Mouse (Mus musculus) kidney, embryonic 15.5 days (tissue): ENCODE measurements around the gene Nrg3. TPM values are rescaled to one million over a fixed set of nuclear protein-coding genes. Genes with fewer than 3 reads are reported as not detected.
"Not testable (repeated sequence)": the region's sequence is repeated elsewhere in the genome, so short reads cannot be mapped to it uniquely, and the experiment has no call there.

Experiments
- ATAC-seq: fragments of 200-750 bp; cut with Nextera tagmentation; replicated peaks from 2 replicates; pipeline ENCODE4 v1.8.0; 2017; ENCODE audit warnings: moderate TSS enrichment; ENCODE audit not compliant: low FRiP score
- H3K27ac ChIP-seq: fragments of 300-500 bp; sonication (generic); 2 replicates; pipeline ENCODE4 v1.5.1; 2015; ENCODE audit warnings: mild to moderate bottlenecking, inconsistent platforms
- H3K27me3 ChIP-seq: fragments of 300-500 bp; sonication (generic); 2 replicates; pipeline ENCODE4 v1.6.1; 2015; ENCODE audit warnings: inconsistent platforms
- H3K36me3 ChIP-seq: fragments of 300-500 bp; sonication (generic); 2 replicates; pipeline ENCODE4 v1.6.1; 2015; ENCODE audit warnings: inconsistent platforms
- H3K4me1 ChIP-seq: fragments of 300-500 bp; sonication (generic); 2 replicates; pipeline ENCODE4 v1.6.1; 2015; ENCODE audit warnings: inconsistent platforms
- H3K4me2 ChIP-seq: fragments of 300-500 bp; sonication (generic); 2 replicates; pipeline ENCODE4 v1.6.1; 2015; ENCODE audit warnings: moderate library complexity, mild to moderate bottlenecking, inconsistent platforms
- H3K4me3 ChIP-seq: fragments of 300-500 bp; sonication (generic); replicated peaks from 2 replicates; pipeline ENCODE4 v1.5.1; 2015; ENCODE audit warnings: mild to moderate bottlenecking, inconsistent platforms
- H3K9ac ChIP-seq: fragments of 300-500 bp; sonication (generic); 2 replicates; pipeline ENCODE4 v1.6.1; 2015; ENCODE audit warnings: mild to moderate bottlenecking, inconsistent platforms
- H3K9me3 ChIP-seq: fragments of 300-500 bp; sonication (generic); replicated peaks from 2 replicates; pipeline ENCODE4 v1.6.1; 2016; ENCODE audit warnings: inconsistent platforms
- WGBS: fragments of 180-500 bp; shearing (Covaris S2); methylation state at CpG from one replicate; pipeline ENCODE4 v1.1.7; 2015; ENCODE audit warnings: mixed read lengths; 5-methylcytosine and 5-hydroxymethylcytosine counted together
- polyA plus RNA-seq: library from polyadenylated mRNA; unstranded; fragments of >200 nt; fragmentation: Nextera tagmentation; extraction: Ambion mirVana; gene quantifications from 2 replicates; pipeline ENCODE4 v1.2.1, GENCODE M21; 2015

Gene Nrg3
- polyA plus RNA-seq, 1 experiment from 2014 or later = 1.00 TPM

DNA sequence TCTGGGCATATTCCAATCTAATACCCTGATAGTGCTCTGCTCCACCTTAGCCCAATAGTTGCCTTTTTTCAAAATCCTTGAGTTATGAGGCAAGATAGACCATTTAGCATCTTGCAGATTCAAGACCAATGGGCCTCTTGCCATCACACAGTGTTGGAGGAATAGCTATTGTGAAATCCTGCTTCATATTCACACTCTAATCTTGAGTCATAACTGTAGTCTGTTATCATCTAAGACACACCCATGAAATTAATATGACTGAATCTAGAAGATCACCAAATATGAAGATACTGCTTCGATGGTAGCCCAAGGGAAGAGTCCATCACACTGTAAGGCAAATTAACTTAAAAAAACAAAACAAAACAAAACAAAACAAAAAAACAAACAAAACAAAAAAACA is 937.7 kb downstream of the Nrg3 start:
- WGBS = 88% methylated on average over 1 of the region's 1 CpGs
- no peak for ATAC-seq
- Histone ChIP-seq H3K4me3 (no peak overlapping the region), H3K36me3 (no peaks in the 10 kb centered on the region), H3K27me3 (no peaks in the 10 kb centered on the region), H3K4me2 (no peak overlapping the region), H3K4me1 (no peaks in the 10 kb centered on the region), H3K27ac (no peak overlapping the region), H3K9me3 (no peaks in the 10 kb centered on the region), H3K9ac (no peak overlapping the region)

DNA sequence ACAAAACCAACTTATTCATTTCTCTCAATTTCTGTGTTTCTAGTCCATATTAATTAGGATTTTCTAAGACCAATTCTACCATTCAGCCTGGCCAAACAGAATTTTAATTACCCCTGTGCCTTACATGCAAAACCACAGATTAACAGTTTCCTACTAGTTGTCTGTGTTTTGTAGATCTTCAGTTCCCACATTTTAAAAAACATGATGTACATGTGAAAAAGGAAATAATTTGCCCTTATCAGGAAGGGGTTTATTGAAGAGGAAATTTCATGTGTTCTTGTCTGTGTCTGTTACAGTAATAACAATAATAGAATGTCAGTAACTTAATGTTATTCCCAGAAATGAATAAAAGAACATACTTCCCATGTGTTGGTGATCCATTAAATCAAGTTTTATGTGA is 939.4 kb downstream of the Nrg3 start:
- H3K9me3 ChIP-seq = no peaks in the 10 kb centered on the region
- no peak overlapping the region for H3K4me2 ChIP-seq
- H3K4me3 ChIP-seq = no peak overlapping the region
- ATAC-seq = no peak
- H3K27ac ChIP-seq = no peak overlapping the region
- H3K27me3 ChIP-seq = no peaks in the 10 kb centered on the region
- H3K9ac ChIP-seq = no peak overlapping the region
- H3K4me1 ChIP-seq = no peaks in the 10 kb centered on the region
- no peaks in the 10 kb centered on the region for H3K36me3 ChIP-seq

DNA sequence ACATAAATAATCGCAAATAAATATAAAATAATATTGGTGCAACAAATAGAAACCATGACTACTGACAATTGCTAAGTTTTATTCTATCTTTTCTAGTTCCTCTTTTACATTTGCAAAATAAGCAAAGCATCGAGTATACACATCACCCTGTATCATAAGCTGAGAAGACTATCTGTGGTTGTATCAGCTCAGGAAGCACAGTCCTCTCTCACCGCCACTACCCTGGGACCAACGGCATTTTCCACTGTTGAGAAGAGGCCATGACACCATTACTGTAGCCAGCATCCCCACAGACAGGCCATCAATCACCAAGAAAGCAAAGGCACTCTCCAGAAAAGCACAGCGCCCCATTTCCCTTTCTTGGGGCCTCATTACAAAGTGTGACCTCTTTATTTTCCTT is 956.7 kb downstream of the Nrg3 start:
- no peak overlapping the region for H3K4me3 ChIP-seq
- no peaks in the 10 kb centered on the region for H3K9me3 ChIP-seq
- no peak for ATAC-seq
- no peak overlapping the region for H3K4me2 ChIP-seq
- H3K4me1 ChIP-seq = no peaks in the 10 kb centered on the region
- no peaks in the 10 kb centered on the region for H3K36me3 ChIP-seq
- H3K27ac ChIP-seq = no peak overlapping the region
- no peaks in the 10 kb centered on the region for H3K27me3 ChIP-seq
- no peak overlapping the region for H3K9ac ChIP-seq
- WGBS = 63% methylated on average over 5 of the region's 5 CpGs

DNA sequence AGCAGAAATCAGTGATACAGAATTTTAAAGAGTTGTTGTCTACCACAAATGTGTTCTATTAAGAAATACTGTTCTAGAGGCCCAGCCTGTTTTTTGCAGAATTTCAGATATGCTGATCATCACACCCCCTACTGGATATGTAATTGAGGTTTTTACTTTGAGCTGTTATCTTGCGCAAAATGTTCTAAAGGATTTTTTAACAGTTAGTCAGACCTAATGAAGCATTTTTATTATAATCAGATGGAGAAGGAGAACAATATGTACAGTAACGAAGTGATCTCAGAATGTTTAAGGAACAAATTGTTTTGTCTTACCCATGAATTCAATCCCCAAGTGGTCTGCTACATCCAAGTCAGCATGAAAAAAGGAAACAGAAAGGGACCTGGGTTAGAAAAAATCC is 963.9 kb downstream of the Nrg3 start:
- H3K27ac ChIP-seq = no peak overlapping the region
- no peaks in the 10 kb centered on the region for H3K4me1 ChIP-seq
- no peaks in the 10 kb centered on the region for H3K9me3 ChIP-seq
- 93% methylated on average over 2 of the region's 2 CpGs for WGBS
- H3K4me2 ChIP-seq = no peak overlapping the region
- no peak for ATAC-seq
- no peaks in the 10 kb centered on the region for H3K36me3 ChIP-seq
- H3K4me3 ChIP-seq = no peak overlapping the region
- no peak overlapping the region for H3K9ac ChIP-seq
- no peaks in the 10 kb centered on the region for H3K27me3 ChIP-seq

DNA sequence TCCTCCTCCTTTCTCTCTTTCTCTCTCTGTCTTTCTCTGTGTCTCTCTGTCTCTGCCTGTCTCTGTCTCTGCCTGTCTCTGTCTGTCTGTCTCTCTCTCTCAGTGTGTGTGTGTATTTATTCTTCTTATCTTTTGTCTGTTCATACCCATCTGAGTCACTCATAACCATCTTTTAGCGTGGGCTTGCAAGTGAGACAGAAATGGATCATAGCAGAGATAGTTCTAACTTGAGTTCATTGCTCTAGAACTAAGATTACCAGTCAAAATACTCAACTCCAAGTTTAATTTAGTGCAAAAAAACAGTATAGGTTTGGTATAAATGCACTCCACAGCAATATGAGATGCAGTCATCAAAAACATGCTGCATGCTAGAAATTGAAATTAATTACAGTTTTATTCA is 977.9 kb downstream of the Nrg3 start:
- no peak overlapping the region for H3K27ac ChIP-seq
- H3K4me2 ChIP-seq = no peak overlapping the region
- H3K36me3 ChIP-seq = no peaks in the 10 kb centered on the region
- 56% methylated on average over 1 of the region's 1 CpGs for WGBS
- no peaks in the 10 kb centered on the region for H3K4me1 ChIP-seq
- no peak overlapping the region for H3K4me3 ChIP-seq
- H3K9ac ChIP-seq = no peak overlapping the region
- no peaks in the 10 kb centered on the region for H3K27me3 ChIP-seq
- ATAC-seq = no peak
- H3K9me3 ChIP-seq = no peaks in the 10 kb centered on the region

DNA sequence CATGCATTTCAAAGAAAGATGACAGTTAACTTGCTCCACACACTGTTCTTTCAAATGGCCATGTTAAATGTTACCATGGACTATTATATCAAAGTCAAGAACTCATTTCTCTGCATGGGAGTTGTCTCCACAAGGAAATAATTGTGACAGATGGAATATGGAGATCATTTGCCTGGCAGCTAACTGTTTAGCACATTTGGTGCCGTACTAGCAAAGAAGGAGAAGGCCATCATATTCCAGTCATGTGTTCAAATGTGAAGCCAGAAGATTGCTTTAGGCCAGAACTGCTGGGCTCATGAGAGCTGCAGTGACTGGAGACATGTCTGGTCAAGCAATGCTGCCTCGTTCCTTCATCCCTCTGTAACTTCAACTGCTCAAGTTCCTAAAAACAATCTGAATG is 1025.8 kb downstream of the Nrg3 start:
- Histone ChIP-seq H3K4me2 (no peak overlapping the region), H3K9ac (no peak overlapping the region), H3K27me3 (no peaks in the 10 kb centered on the region), H3K27ac (no peak overlapping the region), H3K4me3 (no peak overlapping the region), H3K9me3 (no peaks in the 10 kb centered on the region), H3K36me3 (no peaks in the 10 kb centered on the region), H3K4me1 (no peaks in the 10 kb centered on the region)
- no peak for ATAC-seq
- WGBS = 83% methylated on average over 2 of the region's 2 CpGs

DNA sequence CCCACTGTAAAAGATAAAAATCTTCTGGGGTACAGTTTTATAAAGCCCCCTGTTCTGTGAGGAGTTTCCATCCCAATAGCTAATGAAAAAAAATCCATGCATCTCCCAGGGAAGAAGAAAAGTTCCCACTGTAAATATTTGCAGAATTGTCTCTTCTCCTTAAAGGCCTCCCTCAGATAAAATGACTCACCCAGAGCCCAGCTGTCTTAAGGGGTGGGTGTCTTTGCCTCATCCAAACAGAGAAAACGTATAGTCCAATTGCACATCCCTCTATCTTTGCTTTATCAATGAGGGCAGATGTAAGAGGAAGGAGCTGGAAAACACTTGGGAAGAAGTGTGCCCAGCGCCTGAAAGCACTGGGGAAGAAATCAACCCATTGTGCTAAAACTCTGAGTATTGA is 1028.1 kb downstream of the Nrg3 start:
- H3K4me3 ChIP-seq = no peak overlapping the region
- no peaks in the 10 kb centered on the region for H3K9me3 ChIP-seq
- H3K27me3 ChIP-seq = no peaks in the 10 kb centered on the region
- no peaks in the 10 kb centered on the region for H3K4me1 ChIP-seq
- no peak overlapping the region for H3K27ac ChIP-seq
- WGBS = 87% methylated on average over 2 of the region's 2 CpGs
- H3K36me3 ChIP-seq = no peaks in the 10 kb centered on the region
- ATAC-seq = no peak
- no peak overlapping the region for H3K4me2 ChIP-seq
- no peak overlapping the region for H3K9ac ChIP-seq

DNA sequence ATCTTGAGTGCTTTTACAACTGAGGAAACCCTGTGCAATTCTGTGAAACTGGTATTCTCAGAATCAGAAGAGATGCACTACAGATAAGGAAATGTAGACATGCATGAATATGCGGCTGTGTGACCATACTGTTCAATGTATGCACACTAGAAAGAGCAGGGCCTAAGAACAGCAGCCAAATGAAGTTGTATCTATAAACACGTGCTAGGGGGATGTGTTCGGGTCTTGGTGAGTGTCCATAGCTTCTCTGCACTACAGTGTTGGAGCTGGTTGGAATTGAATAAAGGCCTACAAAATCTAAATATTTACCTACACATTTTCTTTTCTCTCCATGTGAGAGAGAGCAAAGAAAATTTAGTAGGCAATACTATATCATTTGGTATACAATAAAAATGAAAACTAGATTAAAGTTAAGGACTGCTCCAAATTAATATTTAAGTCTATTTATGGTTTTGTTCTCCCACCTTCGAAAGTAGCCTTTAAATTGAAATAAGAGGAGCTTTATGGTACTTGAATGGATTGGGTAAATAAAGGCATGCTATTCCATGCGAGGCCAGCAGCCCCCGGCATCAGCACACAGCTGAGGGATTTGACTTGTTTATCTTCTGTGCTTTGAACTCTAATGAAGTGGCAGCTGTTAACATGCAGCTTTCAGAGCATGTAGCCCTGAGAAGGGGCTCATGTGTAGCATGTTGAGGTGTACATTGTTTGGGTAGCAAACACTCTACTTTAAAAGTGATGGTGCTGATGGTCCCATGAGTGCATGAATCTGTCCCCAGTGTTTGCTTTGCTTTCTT is 1038.9 kb downstream of the Nrg3 start:
- ATAC-seq = no peak
- Histone ChIP-seq H3K27me3 (no peaks in the 10 kb centered on the region), H3K9ac (no peak overlapping the region), H3K27ac (no peak overlapping the region), H3K4me2 (no peak overlapping the region), H3K9me3 (no peaks in the 10 kb centered on the region), H3K4me1 (no peaks in the 10 kb centered on the region), H3K4me3 (no peak overlapping the region), H3K36me3 (no peaks in the 10 kb centered on the region)
- WGBS = 66% methylated on average over 6 of the region's 6 CpGs

DNA sequence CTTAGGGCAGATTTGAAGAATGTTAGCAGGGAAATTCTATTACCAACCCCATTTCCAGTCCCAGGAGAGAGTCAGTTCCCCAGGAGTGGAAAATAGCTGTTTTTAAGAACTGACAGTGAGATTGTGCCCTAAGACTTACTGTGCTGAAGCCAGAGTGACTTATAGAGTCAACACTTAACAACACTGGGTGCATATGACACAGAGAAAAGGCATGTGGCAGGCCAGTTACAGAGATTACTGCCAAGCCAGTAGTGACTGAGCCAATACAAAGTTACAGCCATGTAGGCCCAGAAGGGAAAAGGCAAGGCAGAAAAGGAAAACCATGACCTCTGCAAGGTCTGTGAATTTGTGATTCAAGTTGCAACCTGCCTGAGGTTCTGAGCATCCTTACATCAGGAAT is 1098.2 kb downstream of the Nrg3 start:
- H3K27ac ChIP-seq = no peak overlapping the region
- H3K36me3 ChIP-seq = no peaks in the 10 kb centered on the region
- no peak overlapping the region for H3K9ac ChIP-seq
- ATAC-seq = no peak
- no peaks in the 10 kb centered on the region for H3K4me1 ChIP-seq
- no peaks in the 10 kb centered on the region for H3K9me3 ChIP-seq
- no peak overlapping the region for H3K4me2 ChIP-seq
- no peak overlapping the region for H3K4me3 ChIP-seq
- no peaks in the 10 kb centered on the region for H3K27me3 ChIP-seq

DNA sequence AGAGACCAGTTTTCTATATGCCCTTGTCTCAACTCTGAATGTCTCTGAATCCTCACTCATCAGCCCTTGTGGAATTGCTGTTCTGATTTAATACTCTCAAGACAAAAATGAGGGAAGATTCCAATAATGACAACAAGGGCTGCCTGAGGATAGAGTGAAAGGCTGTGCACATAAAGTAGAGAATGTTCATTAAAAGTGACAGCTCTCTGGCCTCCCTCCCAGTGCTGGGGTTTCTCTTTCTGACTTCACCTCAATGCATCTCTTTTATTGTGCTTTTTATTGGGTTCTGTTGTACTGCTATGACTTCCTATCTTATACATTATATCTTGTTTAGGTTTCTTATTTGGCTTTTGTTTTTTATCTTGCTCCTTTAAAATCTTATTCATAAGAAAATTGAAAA is 1131.9 kb downstream of the Nrg3 start:
- Histone ChIP-seq H3K36me3 (no peaks in the 10 kb centered on the region), H3K4me2 (no peak overlapping the region), H3K9me3 (no peaks in the 10 kb centered on the region), H3K4me1 (no peaks in the 10 kb centered on the region), H3K27me3 (no peaks in the 10 kb centered on the region), H3K4me3 (no peak overlapping the region), H3K9ac (no peak overlapping the region), H3K27ac (no peak overlapping the region)
- ATAC-seq = no peak

DNA sequence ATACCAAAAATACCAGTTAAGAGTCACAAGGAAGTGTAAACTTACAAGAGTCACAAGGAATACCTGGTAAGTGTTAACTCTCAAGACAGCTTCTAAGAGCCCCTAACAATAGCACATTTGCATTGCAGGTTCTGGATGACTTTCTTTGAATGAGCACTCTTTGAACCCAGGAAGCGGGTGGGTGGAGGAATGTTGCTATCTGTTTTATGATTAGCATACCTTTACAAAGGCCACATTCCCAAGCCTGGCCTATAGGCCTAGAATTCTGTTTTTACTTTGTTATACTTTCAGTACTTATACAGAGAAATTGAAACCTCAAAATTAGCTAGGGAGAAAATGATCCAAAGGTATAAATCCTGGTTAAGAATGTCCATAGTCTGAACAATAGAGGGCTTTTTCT is 1150.0 kb downstream of the Nrg3 start:
- H3K4me1 ChIP-seq, H3K27me3 ChIP-seq, H3K27ac ChIP-seq, H3K4me3 ChIP-seq, H3K4me2 ChIP-seq, H3K9me3 ChIP-seq, ATAC-seq, H3K36me3 ChIP-seq, H3K9ac ChIP-seq: not testable (repeated sequence)
- WGBS = 93% methylated on average over 1 of the region's 1 CpGs

DNA sequence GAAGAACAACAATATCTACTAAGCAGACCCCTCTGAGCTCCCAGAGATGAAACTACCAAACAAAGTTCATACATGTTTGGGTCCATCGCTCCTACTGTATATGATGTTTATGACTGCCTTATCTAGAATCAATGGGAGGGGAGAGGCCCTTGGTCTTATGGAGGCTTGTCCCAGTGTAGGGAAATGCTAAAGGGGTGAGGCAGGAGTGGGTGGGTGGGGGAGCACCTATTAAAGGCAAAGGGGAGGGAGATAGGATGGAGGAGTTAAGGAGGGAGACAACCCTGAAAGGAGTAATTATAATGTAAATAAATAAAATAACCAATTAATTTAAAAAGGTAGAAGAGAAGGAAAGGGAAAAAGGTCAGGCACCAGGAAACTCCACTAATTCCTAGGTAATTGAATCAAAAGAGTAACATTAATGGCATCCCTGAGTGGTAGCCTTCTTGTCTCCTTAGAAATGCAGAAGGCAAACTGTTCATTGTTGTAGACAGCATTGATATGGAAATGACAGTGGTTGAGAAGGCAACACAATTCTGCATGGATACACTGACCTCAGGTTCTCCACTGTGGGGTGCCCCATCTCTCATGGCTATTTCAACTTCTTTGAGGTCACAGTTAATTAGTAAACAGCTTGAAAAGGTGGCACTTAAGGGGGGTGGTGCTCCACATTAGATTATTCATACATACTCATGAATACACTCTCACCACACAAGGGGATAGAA is 1152.1 kb downstream of the Nrg3 start:
- Histone ChIP-seq H3K9me3 (no peaks in the 10 kb centered on the region), H3K36me3 (no peaks in the 10 kb centered on the region), H3K27me3 (no peaks in the 10 kb centered on the region), H3K4me1 (no peaks in the 10 kb centered on the region), H3K9ac (no peak overlapping the region), H3K27ac (no peak overlapping the region), H3K4me2 (no peak overlapping the region), H3K4me3 (no peak overlapping the region)
- ATAC-seq = no peak
- WGBS = 81% methylated on average over 1 of the region's 1 CpGs
